Mouse (Mus musculus) layer of hippocampus, adult 18-20 months (tissue): ENCODE data around the gene Flna. TPM values are rescaled to one million over a fixed set of nuclear protein-coding genes. Genes with fewer than 3 reads are reported as not detected.
"Not testable (repeated sequence)": the region's sequence is repeated elsewhere in the genome, so short reads cannot be mapped to it uniquely, and the experiment has no call there.

ENCODE experiments used
- DNase-seq, 2 experiments: peaks; one replicate each; pipeline ENCODE4 v3.0.0; 2022; ENCODE audit warnings: low spot score in 2 of 2
- microRNA-seq, 2 experiments: library from miRNA; unstranded; fragments of <30 nt; microRNA quantifications; one replicate each; pipeline ENCODE4 v1.2.0; 2021
- total RNA-seq, 2 experiments: library from RNA; stranded (reverse); gene quantifications; 2 replicates each; pipeline ENCODE4 v1.2.3; 2021

Gene Flna
- total RNA-seq, 2 experiments from 2014 or later: 44.8 to 52.5 TPM

DNA sequence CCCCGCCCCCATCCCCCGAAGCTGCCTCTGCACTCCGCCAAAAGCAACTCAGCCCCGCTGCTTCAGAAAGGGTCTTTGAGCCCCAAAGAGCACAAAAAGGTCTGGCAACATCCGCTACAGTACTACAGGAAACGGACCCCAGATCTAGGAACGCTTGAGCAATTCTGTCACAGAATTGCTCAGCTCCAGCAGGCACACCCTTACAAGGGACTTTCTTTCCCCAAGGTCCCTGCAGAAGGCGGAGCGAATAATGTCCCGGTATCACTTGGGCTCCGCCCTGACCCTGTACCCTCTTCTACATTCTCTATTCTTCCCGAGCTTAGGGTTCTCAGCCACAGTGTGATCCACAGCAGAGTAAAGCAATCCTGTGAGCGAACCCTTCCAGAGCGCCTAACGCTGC lies 2.9 kb downstream of the Flna start:
- DNase-seq: no peak

- DNase-seq: peak; percentile 86 to 90
Measured at GRCm38 (mm10) chrX:74246213-74246681, 3.4 kb downstream of the Flna start.

- peak; percentile 18 to 55 for DNase-seq
Measured at GRCm38 (mm10) chrX:74245687-74246086, 3.9 kb downstream of the Flna start.

DNA sequence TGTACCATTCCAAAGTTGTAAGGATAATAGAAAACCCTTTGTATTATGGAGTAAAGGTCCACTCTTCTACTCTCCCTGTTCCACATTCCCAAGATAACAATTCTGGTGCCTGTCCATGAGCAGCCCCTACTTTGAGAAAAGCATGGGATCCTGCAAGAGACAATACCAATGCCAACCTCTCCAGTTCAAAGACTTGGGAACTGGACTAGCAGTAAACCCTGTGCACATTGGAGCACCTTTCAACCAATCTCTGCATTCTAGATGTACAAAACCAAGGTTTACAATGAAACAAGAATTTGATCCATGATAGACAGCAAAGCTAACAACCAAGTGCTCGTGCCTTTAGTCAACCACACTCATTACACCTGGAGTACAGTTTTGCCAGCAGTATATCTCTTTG lies 4.5 kb downstream of the Flna start:
- no peak for DNase-seq

DNA sequence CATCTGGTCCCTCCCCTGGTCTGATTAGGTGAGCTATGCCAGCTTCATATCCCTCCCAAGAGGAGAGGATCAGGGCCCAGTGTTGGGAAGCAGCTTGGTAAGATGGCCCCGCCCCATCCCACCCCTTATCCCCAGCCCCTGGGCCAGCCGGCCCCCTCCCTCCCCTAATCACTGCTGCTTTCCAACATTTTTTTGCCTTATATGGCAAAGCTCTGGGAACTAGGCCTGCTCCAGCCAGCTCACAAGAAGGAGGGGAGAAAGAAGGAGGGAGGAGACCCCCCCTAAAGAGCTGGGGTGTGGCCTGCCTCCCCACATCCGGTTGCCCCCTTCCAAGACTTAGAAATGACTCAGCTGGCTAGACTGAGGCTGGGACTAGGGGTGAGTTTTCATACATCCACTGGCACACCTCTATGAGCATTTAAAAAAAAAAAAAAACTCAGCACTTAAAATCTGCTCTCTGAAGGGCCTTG lies 5.0 kb downstream of the Flna start:
- no peak for DNase-seq

DNA sequence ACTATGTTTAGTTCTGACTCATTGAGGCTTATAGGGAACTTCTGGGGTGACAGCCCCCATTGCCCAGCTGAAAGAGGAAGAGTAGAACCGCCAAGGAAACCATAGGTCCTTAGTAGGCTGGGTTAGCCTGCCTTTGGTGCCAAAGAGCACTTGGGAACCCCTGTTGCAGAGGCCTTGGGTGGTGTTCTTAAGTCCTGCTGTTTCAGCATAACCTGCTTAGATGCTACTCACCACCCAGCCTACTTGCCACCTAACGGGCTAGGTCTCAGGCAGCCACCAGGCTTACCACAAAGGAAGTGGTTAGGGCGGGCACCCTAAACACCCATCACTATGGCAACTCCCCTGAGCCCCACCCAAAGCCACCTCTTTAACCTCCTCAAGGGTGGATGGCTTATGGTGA lies 5.8 kb downstream of the Flna start:
- DNase-seq: no peak

DNA sequence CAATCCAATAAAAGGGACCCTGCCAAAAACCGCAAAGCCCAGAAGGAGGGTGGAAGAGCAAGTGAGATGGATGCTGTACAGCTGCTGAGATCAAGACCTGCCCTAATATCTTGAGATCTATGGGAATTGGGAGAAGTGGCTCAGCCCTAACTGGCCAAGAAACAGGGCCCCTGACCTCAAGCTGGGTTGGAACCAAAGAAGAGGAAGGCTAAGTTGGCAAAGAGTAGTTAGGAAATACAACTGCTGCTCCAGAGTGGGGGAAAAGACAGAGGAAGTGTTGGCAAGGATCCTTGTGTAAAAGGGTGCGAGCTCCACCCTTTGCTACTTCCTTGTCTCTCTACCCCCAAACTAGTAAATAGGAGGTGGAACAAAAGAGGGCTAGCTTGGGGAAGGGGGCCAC lies 6.2 kb downstream of the Flna start:
- DNase-seq: no peak

- no peak for DNase-seq
Measured at GRCm38 (mm10) chrX:74240332-74240731, 9.3 kb downstream of the Flna start.

DNA sequence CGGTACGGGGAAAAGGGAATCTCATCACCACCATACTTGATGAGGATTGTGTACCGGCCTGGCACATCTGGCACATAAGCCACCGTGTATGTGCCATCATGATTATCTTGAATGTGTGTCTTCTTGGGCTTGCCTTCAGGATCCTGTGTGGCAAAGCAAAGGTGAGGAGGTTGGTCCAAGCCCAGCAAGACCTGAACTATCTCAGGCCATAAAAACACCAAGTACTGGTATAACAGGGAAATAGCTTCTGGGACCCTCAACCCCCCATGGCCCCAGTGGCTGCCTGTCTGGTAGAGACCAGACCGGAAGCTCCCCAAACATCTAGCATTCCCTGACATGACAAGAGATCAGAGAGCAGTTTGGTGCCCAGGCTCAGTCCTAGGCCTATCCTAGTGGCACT lies 16.4 kb downstream of the Flna start:
- DNase-seq: no peak

- no peak for DNase-seq
Measured at GRCm38 (mm10) chrX:74230038-74230437, 19.6 kb downstream of the Flna start.

GRCm38 (mm10) chrX:74220099-74220498 lies 29.5 kb downstream of the Flna start:
- DNase-seq: not testable (repeated sequence)

DNA sequence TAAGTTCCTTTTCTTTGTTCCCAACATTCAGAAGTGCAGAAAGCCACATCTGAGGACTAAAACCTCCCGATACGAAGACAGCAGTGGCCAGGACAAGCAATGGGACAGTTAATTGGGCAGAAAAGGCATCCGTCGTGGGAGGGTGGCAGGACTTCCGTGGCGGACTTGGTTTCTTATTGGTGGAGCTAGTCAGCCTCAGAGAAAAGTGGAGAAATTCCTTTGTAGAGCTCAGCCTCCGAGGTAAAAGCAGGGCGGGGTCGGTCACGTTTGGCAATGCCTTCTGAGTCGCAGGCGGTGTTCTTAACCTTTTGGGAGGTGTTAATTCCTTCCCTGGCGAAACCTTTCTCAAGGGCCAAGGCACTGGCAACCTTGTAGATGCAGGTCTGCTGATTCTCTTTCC lies 30.2 kb downstream of the Flna start:
- no peak for DNase-seq

- DNase-seq: no peak
Measured at GRCm38 (mm10) chrX:74218496-74218895, 31.1 kb downstream of the Flna start.

DNA sequence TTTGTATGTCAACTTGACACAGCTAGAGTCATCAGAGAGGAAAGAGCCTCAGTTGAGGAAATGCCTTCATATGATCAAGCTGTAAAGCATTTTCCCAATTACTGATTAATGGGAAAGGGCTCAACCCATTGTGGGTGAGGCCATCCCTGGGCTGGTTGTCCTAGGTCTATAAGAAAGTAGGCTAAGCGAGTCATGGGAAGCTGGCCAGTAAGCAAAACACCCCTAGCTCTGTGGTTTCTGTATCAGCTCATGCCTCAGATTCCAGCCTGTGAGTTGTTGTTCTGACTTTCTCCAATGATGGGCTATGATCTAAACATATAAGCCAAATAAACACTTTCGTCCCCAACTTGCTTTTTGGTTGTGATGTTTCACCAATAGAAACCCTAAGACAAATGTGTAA lies 46.1 kb downstream of the Flna start:
- no peak for DNase-seq

GRCm38 (mm10) chrX:74176959-74177358 lies 72.7 kb downstream of the Flna start, which contains the start of gene Tktl1:
Gene Tktl1 (plus strand): TSS chrX:74177259.
- no peak for DNase-seq

Small RNAs within 50 kb of the gene (microRNA-seq; reads per million reads assigned to microRNA genes)
- 0 reads per million in 2 experiments for gene Mir7091

Other genes with a start within 250 kb of the Flna start
- gene Irak1, start 225.9 kb downstream of the Flna start, total RNA-seq: 10 to 100 TPM; 50.1 to 55.4 TPM
- gene Opn1mw, start 122.4 kb downstream of the Flna start, total RNA-seq: under 1 TPM; 0.51 to 0.62 TPM
- gene Mecp2, start 114.5 kb downstream of the Flna start, total RNA-seq: 10 to 100 TPM; 95.9 to 97.0 TPM
- gene Tex28, start 82.0 kb downstream of the Flna start, total RNA-seq: not detected
- not detected for gene Tktl1, start 72.6 kb downstream of the Flna start, total RNA-seq
- 10 to 100 TPM; 37.2 to 43.0 TPM for gene Emd, start 4.9 kb upstream of the Flna start, total RNA-seq
- gene Rpl10, start 21.0 kb upstream of the Flna start, total RNA-seq: 100 to 1,000 TPM; 185 to 211 TPM
- 10 to 100 TPM; 57.7 to 60.7 TPM for gene Taz, start 32.1 kb upstream of the Flna start, total RNA-seq
- 1 to 10 TPM; 2.4 to 2.6 TPM for gene Dnase1l1, start 32.5 kb upstream of the Flna start, total RNA-seq
- gene Atp6ap1, start 47.3 kb upstream of the Flna start, total RNA-seq: 100 to 1,000 TPM; 327 to 335 TPM
- 100 to 1,000 TPM; 615 to 618 TPM for gene Gdi1, start 55.2 kb upstream of the Flna start, total RNA-seq
- gene Fam50a, start 63.2 kb upstream of the Flna start, total RNA-seq: 10 to 100 TPM; 24.6 to 30.3 TPM
- gene Plxna3, start 79.2 kb upstream of the Flna start, total RNA-seq: 10 to 100 TPM; 22.2 to 23.0 TPM
- 10 to 100 TPM; 19.7 to 24.0 TPM for gene Lage3, start 103.8 kb upstream of the Flna start, total RNA-seq
- gene Ubl4a, start 123.4 kb upstream of the Flna start, total RNA-seq: 10 to 100 TPM; 61.5 to 61.8 TPM
- 1 to 10 TPM; 2.3 to 2.6 TPM for gene Slc10a3, start 123.5 kb upstream of the Flna start, total RNA-seq
- gene Fam3a, start 143.5 kb upstream of the Flna start, total RNA-seq: 10 to 100 TPM; 15.4 to 20.8 TPM
- 10 to 100 TPM; 49.7 to 51.5 TPM for gene Ikbkg, start 143.5 kb upstream of the Flna start, total RNA-seq
- 10 to 100 TPM; 26.0 to 29.3 TPM for gene G6pdx, start 179.4 kb upstream of the Flna start, total RNA-seq
- not detected for gene Gm6880, start 231.6 kb upstream of the Flna start, total RNA-seq